ENCODE assay signal across 25 mouse cellular contexts in the genomic region with DNA sequence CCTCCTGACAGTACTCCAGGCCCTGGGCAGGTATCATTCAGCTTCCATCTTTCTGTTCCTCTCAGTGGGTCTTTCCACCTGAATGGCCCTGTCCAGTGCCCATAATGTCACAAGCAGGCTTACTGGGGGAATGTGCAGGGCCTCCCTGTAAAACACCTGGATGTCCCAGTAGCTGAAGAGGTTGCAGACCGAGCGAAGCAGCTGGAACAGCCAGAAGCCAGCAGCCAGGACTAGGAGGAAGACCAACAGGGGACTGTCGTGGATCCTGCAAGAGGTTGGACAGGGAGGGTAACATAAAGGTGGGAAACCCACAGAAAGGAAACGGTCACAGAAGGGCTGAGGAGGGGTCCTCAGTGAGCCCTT. TPM values are rescaled to one million over a fixed set of nuclear protein-coding genes. Genes with fewer than 3 reads are reported as not detected.
DNase-seq lines count a peak whose midpoint lies in the region; ATAC-seq and TF ChIP-seq lines count a peak whose summit lies in the region.
"Had no signal": no experiment of that assay in that cellular context is flagged by ENCODE, and none has a peak within 500 bp of the region (broad histone marks: within the 10 kb centered on the region; RNA-seq: fewer than 3 reads in every experiment).

No protein-coding gene starts in this region.

- H3K9ac ChIP-seq in hindbrain, embryonic 14.5 days: no peak overlapping the region
- H3K9ac ChIP-seq: embryonic facial prominence, embryonic 15.5 days; intestine, embryonic 15.5 days; limb, embryonic 13.5 days; midbrain, embryonic 15.5 days had no signal

- intact Hi-C loops in heart, postnatal 14 days (cut with DNase I): loop anchor here (10.0 kb wide), 1 partner anchor 225 kb away; a partner anchor contains a TSS
- intact Hi-C loops in left cerebral cortex, adult 2 months (cut with DNase I): loop anchor here (5.0 kb wide), 1 partner anchor 222 kb away; no protein-coding TSS in a partner anchor

- H3K27me3 ChIP-seq in hindbrain, embryonic 10.5 days (ENCODE audit: insufficient read depth, poor library complexity, severe bottlenecking): peaks cover 72% of the 10 kb centered on the region
- H3K27me3 ChIP-seq in hindbrain, embryonic 14.5 days (ENCODE audit: control insufficient read depth, insufficient read depth, low read length): peaks cover 27% of the 10 kb centered on the region
- H3K27me3 ChIP-seq in E14TG2a.4 (ENCODE audit: insufficient read depth, low read length): peaks cover 40% of the 10 kb centered on the region
- H3K27me3 ChIP-seq in limb, embryonic 10.5 days (ENCODE audit: low read depth, poor library complexity, severe bottlenecking): peaks cover 42% of the 10 kb centered on the region

- ATAC-seq in hindbrain, embryonic 14.5 days (ENCODE audit: low FRiP score): no peak
- ATAC-seq: forebrain, embryonic 16.5 days; hindbrain, embryonic 16.5 days; intestine, embryonic 15.5 days; midbrain, embryonic 15.5 days had no signal

- peak overlapping the region; percentile 57 for H3K27ac ChIP-seq in hindbrain, embryonic 10.5 days
- H3K27ac ChIP-seq in hindbrain, embryonic 14.5 days: no peak overlapping the region
- H3K27ac ChIP-seq in limb, embryonic 10.5 days: peak overlapping the region; percentile 77
- no peak overlapping the region for H3K27ac ChIP-seq in left cerebral cortex, adult 2 months
- H3K27ac ChIP-seq: embryonic facial prominence, embryonic 15.5 days; intestine, embryonic 15.5 days; layer of hippocampus, adult 2 months; limb, embryonic 13.5 days; midbrain, embryonic 15.5 days had no signal

- H3K36me3 ChIP-seq in hindbrain, embryonic 10.5 days: no peaks in the 10 kb centered on the region
- no peaks in the 10 kb centered on the region for H3K36me3 ChIP-seq in hindbrain, embryonic 14.5 days (replicated peaks; ENCODE audit: control insufficient read depth, insufficient read depth)
- peaks cover 17% of the 10 kb centered on the region for H3K36me3 ChIP-seq in E14TG2a.4 (ENCODE audit: insufficient read depth, low read length)
- H3K36me3 ChIP-seq in limb, embryonic 10.5 days: no peaks in the 10 kb centered on the region
- H3K36me3 ChIP-seq: embryonic facial prominence, embryonic 15.5 days; intestine, embryonic 15.5 days; limb, embryonic 13.5 days; midbrain, embryonic 15.5 days had no signal

- H3K4me2 ChIP-seq in hindbrain, embryonic 14.5 days (replicated peaks): no peak overlapping the region
- H3K4me2 ChIP-seq: embryonic facial prominence, embryonic 15.5 days; intestine, embryonic 15.5 days; limb, embryonic 13.5 days; midbrain, embryonic 15.5 days had no signal

- TF ChIP-seq CTCF in E14TG2a.4 (conservative IDR thresholded peaks at IDR 0.05; ENCODE audit: low read length): no peak
- TF ChIP-seq CTCF in left cerebral cortex, adult 2 months (IDR thresholded peaks at IDR 0.05): no peak

- 83% methylated on average over 4 of the region's 4 CpGs for whole genome bisulfite sequencing in hindbrain, embryonic 10.5 days
- 83% methylated on average over 4 of the region's 4 CpGs for WGBS in hindbrain, embryonic 14.5 days
- WGBS in limb, embryonic 10.5 days: 77% methylated on average over 4 of the region's 4 CpGs

- H3K4me3 ChIP-seq in hindbrain, embryonic 10.5 days: no peak overlapping the region
- no peak overlapping the region for H3K4me3 ChIP-seq in hindbrain, embryonic 14.5 days (replicated peaks; ENCODE audit: low read length)
- H3K4me3 ChIP-seq in E14TG2a.4 (replicated peaks; ENCODE audit: low read length): peak overlapping the region; percentile 80; the same call in 1 of the 2 replicates
- peak overlapping the region; percentile 20 for H3K4me3 ChIP-seq in limb, embryonic 10.5 days
- H3K4me3 ChIP-seq in left cerebral cortex, adult 2 months: no peak overlapping the region
- H3K4me3 ChIP-seq: embryonic facial prominence, embryonic 15.5 days; intestine, embryonic 15.5 days; layer of hippocampus, adult 2 months; limb, embryonic 13.5 days; midbrain, embryonic 15.5 days had no signal

- H3K4me1 ChIP-seq in hindbrain, embryonic 10.5 days (replicated peaks): peaks cover 48% of the 10 kb centered on the region
- peaks cover 9% of the 10 kb centered on the region for H3K4me1 ChIP-seq in hindbrain, embryonic 14.5 days (replicated peaks; ENCODE audit: control insufficient read depth, insufficient read depth, low read length)
- H3K4me1 ChIP-seq in E14TG2a.4 (replicated peaks; ENCODE audit: low read depth, low read length): peaks cover 69% of the 10 kb centered on the region
- H3K4me1 ChIP-seq in limb, embryonic 10.5 days: peaks cover 52% of the 10 kb centered on the region

- no peaks in the 10 kb centered on the region for H3K9me3 ChIP-seq in hindbrain, embryonic 10.5 days
- no peaks in the 10 kb centered on the region for H3K9me3 ChIP-seq in hindbrain, embryonic 14.5 days (ENCODE audit: control insufficient read depth, low read length)
- H3K9me3 ChIP-seq in E14TG2a.4 (ENCODE audit: low read length): no peaks in the 10 kb centered on the region
- H3K9me3 ChIP-seq in limb, embryonic 10.5 days (replicated peaks): no peaks in the 10 kb centered on the region
- H3K9me3 ChIP-seq: embryonic facial prominence, embryonic 15.5 days; intestine, embryonic 15.5 days; limb, embryonic 13.5 days; midbrain, embryonic 15.5 days had no signal

- DNase-seq in heart, adult 11 months: peak; percentile 92
- no peak for DNase-seq in heart, postnatal 14 days
- no peak for DNase-seq in hindbrain, embryonic 10.5 days (ENCODE audit: low spot score)
- DNase-seq in hindbrain, embryonic 14.5 days (ENCODE audit: low spot score): no peak
- DNase-seq in limb, embryonic 10.5 days (ENCODE audit: low spot score): no peak
- DNase-seq in left cerebral cortex, adult 2 months (ENCODE audit: extremely low spot score in 1 of 2, low spot score in 2 of 2): no peak
- no peak for DNase-seq in left cerebral cortex, adult 18-20 months (ENCODE audit: low spot score in 2 of 2)
- DNase-seq: adrenal gland, postnatal 25 days; gastrocnemius, postnatal 10 days; kidney, adult 8-10 months; lung, adult 2 months; right cerebral cortex, adult 18-20 months; right cerebral cortex, postnatal 4 days had no signal

RNA-seq across cellular contexts. Expression of a gene that starts 2.3 kb away (rescaled TPM):
- total RNA-seq in heart, postnatal 14 days (2021): under 1 TPM; 0.41 to 0.45 TPM
- polyA plus RNA-seq in hindbrain, embryonic 10.5 days (2016; fragmentation: Nextera tagmentation; extraction: Ambion mirVana): 0.21 and 0.75 TPM in 2 replicates
- 1.6 and 2.4 TPM in 2 replicates for polyA plus RNA-seq in hindbrain, embryonic 14.5 days (2014; fragmentation: Nextera tagmentation; extraction: Ambion mirVana)
- 1.4 and 2.1 TPM in 2 replicates for polyA plus RNA-seq in limb, embryonic 10.5 days (2016; fragmentation: Nextera tagmentation; extraction: Ambion mirVana)
- total RNA-seq in left cerebral cortex, adult 2 months (2021): 1 to 10 TPM; 4.0 to 4.2 TPM
- total RNA-seq in left cerebral cortex, adult 18-20 months (2021): 1 to 10 TPM; 4.2 to 6.4 TPM

RNA-seq across cellular contexts. Expression of a gene that starts 3.8 kb away (rescaled TPM):
- 10 to 100 TPM; 81.9 to 87.0 TPM for total RNA-seq in heart, postnatal 14 days (2021)
- 54.5 and 55.3 TPM in 2 replicates for polyA plus RNA-seq in hindbrain, embryonic 10.5 days (2016; fragmentation: Nextera tagmentation; extraction: Ambion mirVana)
- 42.0 and 45.6 TPM in 2 replicates for polyA plus RNA-seq in hindbrain, embryonic 14.5 days (2014; fragmentation: Nextera tagmentation; extraction: Ambion mirVana)
- polyA plus RNA-seq in limb, embryonic 10.5 days (2016; fragmentation: Nextera tagmentation; extraction: Ambion mirVana): 56.6 and 56.7 TPM in 2 replicates
- total RNA-seq in left cerebral cortex, adult 2 months (2021): 10 to 100 TPM; 45.3 to 54.9 TPM
- total RNA-seq in left cerebral cortex, adult 18-20 months (2021): 10 to 100 TPM; 43.3 to 56.1 TPM

RNA-seq across cellular contexts. Expression of a gene that starts 23.6 kb away (rescaled TPM):
- under 1 TPM in 1 of 2 experiments, not detected in 1; 0.39 TPM for total RNA-seq in heart, postnatal 14 days (2021)
- 0.20 and 0.54 TPM in 2 replicates for polyA plus RNA-seq in hindbrain, embryonic 10.5 days (2016; fragmentation: Nextera tagmentation; extraction: Ambion mirVana)
- 0.35 and 0.80 TPM in 2 replicates for polyA plus RNA-seq in hindbrain, embryonic 14.5 days (2014; fragmentation: Nextera tagmentation; extraction: Ambion mirVana)
- polyA plus RNA-seq in limb, embryonic 10.5 days (2016; fragmentation: Nextera tagmentation; extraction: Ambion mirVana): 0.13 and 0.30 TPM in 2 replicates
- total RNA-seq in left cerebral cortex, adult 2 months (2021): under 1 TPM in 1 of 2 experiments, not detected in 1; 0.36 TPM
- under 1 TPM in 1 of 2 experiments, not detected in 1; 0.54 TPM for total RNA-seq in left cerebral cortex, adult 18-20 months (2021)
- total RNA-seq: granulocyte monocyte progenitor cell, adult 5-6 weeks; left cerebral cortex, postnatal 14 days; megakaryocyte-erythroid progenitor cell, adult 5-6 weeks had no signal
- polyA plus RNA-seq: CD4-positive, CD25-positive, alpha-beta regulatory T cell, adult 4 months had no signal

RNA-seq across cellular contexts. Expression of a gene that starts 25.0 kb away (rescaled TPM):
- 10 to 100 TPM; 34.5 to 35.6 TPM for total RNA-seq in heart, postnatal 14 days (2021)
- polyA plus RNA-seq in hindbrain, embryonic 10.5 days (2016; fragmentation: Nextera tagmentation; extraction: Ambion mirVana): 8.3 and 9.7 TPM in 2 replicates
- 8.6 and 10.6 TPM in 2 replicates for polyA plus RNA-seq in hindbrain, embryonic 14.5 days (2014; fragmentation: Nextera tagmentation; extraction: Ambion mirVana)
- 8.4 and 8.9 TPM in 2 replicates for polyA plus RNA-seq in limb, embryonic 10.5 days (2016; fragmentation: Nextera tagmentation; extraction: Ambion mirVana)
- total RNA-seq in left cerebral cortex, adult 2 months (2021): 1 to 10 TPM; 8.8 to 9.3 TPM
- total RNA-seq in left cerebral cortex, adult 18-20 months (2021): 10 to 100 TPM in 1 of 2 experiments, 1 to 10 TPM in 1; 8.0 to 10.7 TPM
- total RNA-seq: granulocyte monocyte progenitor cell, adult 5-6 weeks had no signal

RNA-seq across cellular contexts. Expression of a gene that starts 33.7 kb away (rescaled TPM):
- 10 to 100 TPM; 22.5 to 23.4 TPM for total RNA-seq in heart, postnatal 14 days (2021)
- 46.4 and 61.4 TPM in 2 replicates for polyA plus RNA-seq in hindbrain, embryonic 10.5 days (2016; fragmentation: Nextera tagmentation; extraction: Ambion mirVana)
- 115 and 123 TPM in 2 replicates for polyA plus RNA-seq in hindbrain, embryonic 14.5 days (2014; fragmentation: Nextera tagmentation; extraction: Ambion mirVana)
- polyA plus RNA-seq in limb, embryonic 10.5 days (2016; fragmentation: Nextera tagmentation; extraction: Ambion mirVana): 37.2 and 48.5 TPM in 2 replicates
- total RNA-seq in left cerebral cortex, adult 2 months (2021): 100 to 1,000 TPM; 118 to 129 TPM
- 100 to 1,000 TPM; 128 to 129 TPM for total RNA-seq in left cerebral cortex, adult 18-20 months (2021)

Comparison
In these comparisons a context has a peak if more than half of its experiments do, and no peak if none do; other contexts are left out.
1. H3K27ac ChIP-seq: peak in hindbrain, embryonic 10.5 days (single experiment) and limb, embryonic 10.5 days (single experiment); none in hindbrain, embryonic 14.5 days (single experiment) and left cerebral cortex, adult 2 months (single experiment).
2. H3K4me3 ChIP-seq: peak in E14TG2a.4 (single experiment) and limb, embryonic 10.5 days (single experiment); none in hindbrain, embryonic 10.5 days (single experiment), hindbrain, embryonic 14.5 days (single experiment) and left cerebral cortex, adult 2 months (single experiment).